Mouse (Mus musculus) natural killer cell, adult 2 months (primary cell): ENCODE measurements around the gene Pgap2.
A peak's percentile ranks its signal among the peaks of the same experiment; 100 is the strongest.

ENCODE experiments used
- DNase-seq, 2 experiments: peaks; one replicate each; pipeline ENCODE4 v3.0.0; 2022; ENCODE audit warnings: low spot score in 2 of 2

The Pgap2 gene

GRCm38 (mm10) chr7:102209756-102210721 is at the start of gene Pgap2, which contains the start of gene Nup98:
Pgap2 (plus strand) TSS chr7:102210208.
Nup98 (minus strand) TSS chr7:102210176.
- DNase-seq: peak; percentile 98

- DNase-seq: no peak
Measured at GRCm38 (mm10) chr7:102170300-102170699, 39.7 kb upstream of the Pgap2 start.

- DNase-seq: no peak
Measured at GRCm38 (mm10) chr7:102183849-102184248, 26.2 kb upstream of the Pgap2 start.

- DNase-seq: no peak
Measured at GRCm38 (mm10) chr7:102192356-102192755, 17.7 kb upstream of the Pgap2 start.

GRCm38 (mm10) chr7:102200576-102200975 is 9.4 kb upstream of the Pgap2 start:
- no peak for DNase-seq

- no peak for DNase-seq
Measured at GRCm38 (mm10) chr7:102200996-102201785, 8.8 kb upstream of the Pgap2 start.

GRCm38 (mm10) chr7:102204296-102204857 is 5.6 kb upstream of the Pgap2 start:
- no peak for DNase-seq

GRCm38 (mm10) chr7:102205646-102206045 is 4.4 kb upstream of the Pgap2 start:
- no peak for DNase-seq

- DNase-seq: no peak
Measured at GRCm38 (mm10) chr7:102208806-102209363, 1.1 kb upstream of the Pgap2 start.

- DNase-seq: no peak
Measured at GRCm38 (mm10) chr7:102211071-102211470, 1.1 kb downstream of the Pgap2 start.

- DNase-seq: no peak
Measured at GRCm38 (mm10) chr7:102221899-102222298, 11.9 kb downstream of the Pgap2 start.

- DNase-seq: peak; percentile 39 to 41
Measured at GRCm38 (mm10) chr7:102222336-102222735, 12.3 kb downstream of the Pgap2 start.

- DNase-seq: peak in 1 of 2 experiments; percentile 35
Measured at GRCm38 (mm10) chr7:102222830-102223556, 13.0 kb downstream of the Pgap2 start.

- no peak for DNase-seq
Measured at GRCm38 (mm10) chr7:102223883-102224738, 14.1 kb downstream of the Pgap2 start.

GRCm38 (mm10) chr7:102226051-102226450 is 16.0 kb downstream of the Pgap2 start:
- no peak for DNase-seq

- DNase-seq: no peak
Measured at GRCm38 (mm10) chr7:102228049-102228670, 18.2 kb downstream of the Pgap2 start.

- no peak for DNase-seq
Measured at GRCm38 (mm10) chr7:102229814-102230213, 19.8 kb downstream of the Pgap2 start.

GRCm38 (mm10) chr7:102233059-102233458 is 23.1 kb downstream of the Pgap2 start:
- no peak for DNase-seq

- no peak for DNase-seq
Measured at GRCm38 (mm10) chr7:102238686-102239286, 28.8 kb downstream of the Pgap2 start.
